Mouse (Mus musculus) left cerebral cortex, postnatal 4 days (tissue): ENCODE results near the gene Ptgir. TPM values are rescaled to one million over a fixed set of nuclear protein-coding genes. Genes with fewer than 3 reads are reported as not detected.

ENCODE experiments used
- DNase-seq: peaks from one replicate; pipeline ENCODE4 v3.0.0-alpha.2; 2022
- intact Hi-C: fragments of 180-260 bp; cut with DNase I; formaldehyde crosslinking; loops from one replicate; pipeline ENCODE4 v1.15.1; 2025
- total RNA-seq, 2 experiments: library from RNA; stranded (reverse); gene quantifications; 2 replicates each; pipeline ENCODE4 v1.2.3; 2021

Ptgir gene
- total RNA-seq, 2 experiments from 2014 or later: not detected

DNA sequence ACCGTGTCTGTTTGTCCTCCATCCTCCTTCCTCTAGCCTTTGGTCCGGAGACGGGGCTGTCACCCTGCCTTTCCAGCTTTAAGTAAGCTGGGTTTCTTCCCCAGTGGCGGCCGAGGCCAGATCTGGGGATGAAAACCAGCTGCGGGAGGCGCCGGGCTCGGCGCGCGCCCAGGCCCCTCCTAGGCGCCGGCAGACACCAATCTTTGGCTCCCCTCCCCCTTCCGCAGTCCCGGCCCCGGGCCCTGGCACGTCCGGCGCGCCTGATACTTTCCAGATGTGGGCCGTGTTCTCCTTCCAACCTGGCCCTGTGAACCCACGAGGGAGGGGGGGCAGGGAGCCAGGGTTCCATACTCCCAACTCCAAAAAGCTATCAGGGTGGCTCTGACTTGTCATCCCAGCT lies 15.3 kb upstream of the Ptgir start:
- intact Hi-C loops: loop anchor here (10.0 kb wide), 1 partner anchor 146 kb away; no protein-coding TSS in a partner anchor

DNA sequence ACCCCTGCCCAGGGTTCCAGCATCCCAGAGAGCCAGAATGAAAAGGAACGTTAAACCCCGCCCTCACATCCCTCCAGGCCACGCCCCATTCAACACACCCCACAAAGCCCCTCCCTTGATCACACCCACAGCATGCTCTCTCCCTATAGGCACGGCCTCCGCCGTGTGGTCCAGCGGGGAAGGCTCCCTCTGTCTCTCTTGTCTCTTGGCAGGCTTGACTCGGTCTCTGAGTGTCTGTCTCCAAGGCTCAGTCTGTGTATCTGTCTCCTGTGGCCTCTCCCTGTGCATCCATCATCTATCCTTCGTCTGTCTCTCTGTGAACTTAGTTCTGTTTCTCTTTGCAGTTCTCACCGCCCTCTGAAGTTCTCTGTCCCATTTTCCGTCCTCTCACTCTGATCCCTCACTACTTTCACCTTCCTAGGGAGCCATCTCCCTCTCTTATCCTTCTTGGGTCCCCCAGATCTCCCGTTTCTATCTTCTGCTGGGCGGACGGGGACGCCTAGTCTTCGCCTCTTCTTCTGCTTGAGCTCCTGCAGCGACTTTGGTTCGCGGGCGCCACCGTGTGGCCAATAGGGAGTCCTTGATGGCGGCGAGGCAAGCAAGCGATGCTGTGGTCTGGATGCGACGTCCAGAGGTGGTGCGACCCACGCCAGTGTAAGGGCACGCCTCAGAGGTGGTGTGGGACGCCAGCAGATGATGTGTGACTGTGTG lies 14.5 kb upstream of the Ptgir start, which contains the start of gene Gng8:
Gng8 (plus strand) TSS at position 146 of the 711 bp plus-strand sequence.
- intact Hi-C loops: loop anchor here (10.0 kb wide), 1 partner anchor 147 kb away; no protein-coding TSS in a partner anchor
- DNase-seq: peak; percentile 90

More for the DNA sequence above, 15.3 kb upstream of the Ptgir start:
- DNase-seq: peak; percentile 37

DNA sequence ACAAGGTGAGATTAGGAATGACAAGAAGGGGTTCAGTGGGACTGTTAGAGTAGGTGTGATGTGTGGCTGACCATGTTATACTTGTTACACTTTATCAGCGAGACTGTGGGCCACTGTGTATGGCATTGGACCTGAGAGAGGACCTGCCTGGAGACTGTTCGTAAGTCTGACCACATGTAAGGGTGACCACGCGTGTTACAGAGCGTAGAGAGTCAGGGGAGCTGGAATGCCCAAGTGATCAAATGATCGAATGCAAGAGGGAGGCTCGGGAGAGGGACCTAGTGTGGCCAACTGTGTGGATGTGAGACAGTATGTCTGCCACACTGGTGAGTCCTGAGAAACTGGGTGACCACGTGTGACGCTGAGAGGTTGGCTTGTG lies 13.9 kb upstream of the Ptgir start:
- no peak for DNase-seq
- intact Hi-C loops: loop anchor here (10.0 kb wide), 1 partner anchor 148 kb away; no protein-coding TSS in a partner anchor

DNA sequence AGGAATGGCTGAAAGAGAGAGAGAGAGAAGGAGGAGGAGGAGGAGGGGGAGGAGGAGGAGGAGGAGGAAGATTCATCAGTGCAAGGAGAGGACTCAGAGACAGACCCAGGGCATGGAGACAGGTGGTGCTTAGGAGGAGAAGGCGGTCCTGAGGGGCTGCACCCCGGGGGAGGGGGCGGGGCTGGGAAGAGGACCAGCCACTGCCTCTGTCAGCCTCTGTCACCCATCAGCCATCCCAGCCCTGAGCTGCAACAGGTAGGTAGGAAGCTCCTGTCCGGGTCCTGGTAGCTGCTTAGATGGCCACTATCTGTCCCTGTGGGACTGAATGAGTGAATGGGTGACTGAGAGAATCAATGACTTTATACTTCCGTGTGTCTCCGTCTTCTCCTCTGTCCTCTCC lies 12.7 kb upstream of the Ptgir start:
- DNase-seq: no peak
- intact Hi-C loops: loop anchor here (10.0 kb wide), 1 partner anchor 149 kb away; no protein-coding TSS in a partner anchor

DNA sequence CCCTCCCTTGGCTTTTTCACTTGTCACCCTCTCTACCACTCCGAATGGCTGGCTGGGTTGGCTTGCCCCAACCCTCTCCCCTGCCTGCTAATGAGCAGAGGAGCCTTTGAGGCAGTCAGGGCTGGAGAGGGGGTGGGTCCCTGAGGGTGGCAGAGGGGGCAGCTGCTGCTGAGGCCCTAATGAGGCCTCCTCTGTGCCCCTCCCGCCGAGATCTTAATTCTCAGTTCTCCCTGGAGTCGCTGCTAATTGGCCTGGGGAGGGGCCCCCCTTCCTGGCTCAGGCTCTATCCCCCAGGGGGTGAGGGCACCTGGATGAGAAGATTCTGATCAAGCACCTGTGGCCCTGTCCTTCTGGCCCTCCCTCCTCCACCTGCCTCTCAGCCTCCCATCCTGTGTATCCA lies 12.0 kb upstream of the Ptgir start:
- no peak for DNase-seq
- intact Hi-C loops: loop anchor here (10.0 kb wide), 1 partner anchor 149 kb away; no protein-coding TSS in a partner anchor

DNA sequence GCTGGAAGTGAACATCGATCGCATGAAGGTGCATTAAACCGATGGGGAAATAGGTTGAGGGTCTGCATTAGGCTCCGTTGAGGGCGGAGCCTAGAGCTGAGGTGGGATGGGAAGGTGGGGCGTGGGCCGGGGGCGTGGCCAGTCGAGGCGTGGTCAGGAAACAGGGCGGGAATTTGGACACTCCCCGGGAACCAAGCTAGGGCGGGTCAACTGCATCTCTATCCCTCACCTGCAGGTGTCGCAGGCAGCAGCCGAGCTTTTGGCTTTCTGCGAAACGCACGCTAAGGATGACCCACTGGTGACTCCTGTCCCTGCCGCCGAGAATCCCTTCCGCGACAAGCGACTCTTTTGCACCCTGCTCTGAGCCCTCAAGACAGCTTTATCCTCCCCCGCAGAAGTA lies 11.3 kb upstream of the Ptgir start:
- intact Hi-C loops: loop anchor here (10.0 kb wide), 1 partner anchor 150 kb away; no protein-coding TSS in a partner anchor
- peak; percentile 79 for DNase-seq

DNA sequence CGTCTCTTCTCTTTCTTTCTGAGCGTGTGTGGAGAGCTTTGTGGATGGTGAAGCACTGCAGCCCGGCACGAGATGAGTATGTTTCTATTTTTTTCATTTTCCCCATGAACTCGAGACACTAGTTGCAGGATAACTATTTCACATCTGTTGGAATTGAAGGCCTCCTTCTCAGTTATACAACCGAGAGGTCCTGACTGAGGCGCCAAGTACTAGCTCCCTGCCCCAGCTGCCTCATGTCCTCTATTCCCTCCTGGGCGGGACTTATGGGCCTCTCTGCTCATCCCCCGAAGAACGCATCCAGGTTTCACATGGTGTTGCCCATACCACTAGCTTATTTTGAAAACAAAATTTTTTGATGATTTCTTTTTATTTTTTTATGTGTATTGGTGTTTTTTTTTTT lies 10.8 kb upstream of the Ptgir start:
- DNase-seq: no peak
- intact Hi-C loops: loop anchor here (10.0 kb wide), 1 partner anchor 151 kb away; no protein-coding TSS in a partner anchor

DNA sequence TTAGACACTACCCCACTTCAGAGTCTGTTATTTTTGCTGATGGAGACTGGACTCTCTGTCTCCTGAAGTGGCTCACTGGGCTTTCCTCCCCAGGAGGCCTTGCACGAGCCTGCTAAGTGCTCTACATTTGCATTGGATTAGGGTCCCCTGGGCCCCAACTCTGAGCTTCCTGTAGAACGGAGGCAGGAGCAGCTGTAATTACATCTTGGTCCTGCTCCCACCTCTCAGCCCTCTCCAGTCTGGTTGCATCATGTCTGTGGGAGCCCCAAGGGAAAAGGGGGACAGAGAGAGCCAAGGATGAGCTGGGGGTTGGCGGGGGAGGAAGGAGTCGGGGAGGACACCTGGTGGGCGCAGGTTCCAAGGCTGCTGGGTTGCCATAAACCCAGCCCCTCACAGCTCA lies 5.8 kb upstream of the Ptgir start:
- intact Hi-C loops: no loop called here
- DNase-seq: no peak

DNA sequence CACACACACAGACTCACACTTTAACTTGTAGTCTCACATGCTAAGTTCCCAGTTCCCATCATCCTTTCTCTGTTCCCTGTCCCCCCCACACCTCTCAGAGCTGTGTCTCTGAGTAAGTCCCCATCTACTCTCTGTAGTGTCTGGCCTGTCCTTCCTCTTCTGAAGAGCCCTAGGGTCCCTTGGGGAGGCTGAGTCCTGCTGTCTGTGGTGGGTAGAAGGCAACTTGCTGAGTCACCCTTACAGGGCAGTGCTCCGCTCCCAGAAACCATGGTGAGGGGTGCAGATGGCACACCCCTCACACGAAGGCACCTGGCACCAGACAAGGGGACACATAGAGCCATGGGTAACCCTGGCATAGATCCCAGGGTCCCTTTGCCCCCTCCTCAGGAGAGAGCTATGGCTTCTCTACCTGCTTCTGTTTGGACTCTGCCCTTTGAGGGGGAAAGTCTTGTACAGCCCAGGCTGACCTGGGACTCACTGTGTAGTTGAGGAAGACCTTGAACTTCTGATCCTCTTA lies 2.8 kb upstream of the Ptgir start:
- no peak for DNase-seq
- intact Hi-C loops: no loop called here

DNA sequence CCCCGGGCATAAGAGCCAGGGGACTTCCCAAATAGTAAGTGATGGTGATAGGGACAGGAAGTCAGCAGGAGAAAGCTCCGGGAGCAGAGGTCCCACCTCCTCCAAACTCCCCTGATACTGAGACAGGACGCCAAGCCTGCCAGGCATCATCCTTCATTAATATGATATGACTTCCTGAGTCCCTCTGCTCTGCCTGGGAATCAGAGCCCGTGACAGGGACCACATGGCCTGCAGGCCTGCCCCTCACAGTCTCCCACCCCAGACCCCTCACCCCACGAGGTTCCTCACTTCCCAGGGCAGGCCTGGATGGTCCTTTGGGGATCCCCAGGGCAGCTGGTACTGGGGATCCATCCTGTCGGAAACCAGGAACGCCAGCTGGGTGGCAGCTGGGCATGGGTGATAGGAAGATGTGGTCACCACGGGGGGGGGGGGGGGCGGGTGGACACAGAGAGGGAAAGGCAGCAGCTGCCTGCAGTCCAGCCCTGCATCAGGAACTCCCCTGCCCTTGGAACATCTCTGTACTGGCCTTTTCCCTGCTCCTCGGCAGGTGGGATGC lies 2.1 kb upstream of the Ptgir start:
- intact Hi-C loops: no loop called here

DNA sequence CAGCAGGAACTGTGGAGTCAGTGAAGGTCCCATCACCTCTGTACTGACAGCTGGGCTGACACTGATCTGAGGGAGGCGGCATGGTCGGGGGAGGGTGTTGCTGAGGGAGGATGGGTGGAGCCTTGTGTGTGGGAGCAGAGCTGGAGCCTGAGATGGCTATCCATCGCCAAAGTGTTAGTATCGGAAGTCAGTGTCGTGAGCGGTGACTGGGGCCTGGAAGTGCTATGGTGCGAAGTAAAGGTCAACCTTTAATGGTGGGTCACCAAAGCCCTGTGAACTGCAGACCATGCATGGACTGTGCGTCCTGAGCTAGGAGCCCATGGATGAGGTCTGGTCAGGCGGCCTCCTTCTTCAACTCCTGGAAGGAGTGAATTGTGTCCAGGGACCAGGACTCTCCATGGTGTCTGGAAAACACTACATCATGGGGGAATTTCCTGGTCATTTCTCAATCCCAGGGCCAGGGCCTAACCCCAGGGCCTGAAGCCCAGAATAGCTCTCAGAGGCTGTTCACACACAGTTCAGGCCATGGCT lies 734 bp upstream of the Ptgir start:
- no peak for DNase-seq
- intact Hi-C loops: no loop called here

More for the DNA sequence above, 2.1 kb upstream of the Ptgir start:
- no peak for DNase-seq

DNA sequence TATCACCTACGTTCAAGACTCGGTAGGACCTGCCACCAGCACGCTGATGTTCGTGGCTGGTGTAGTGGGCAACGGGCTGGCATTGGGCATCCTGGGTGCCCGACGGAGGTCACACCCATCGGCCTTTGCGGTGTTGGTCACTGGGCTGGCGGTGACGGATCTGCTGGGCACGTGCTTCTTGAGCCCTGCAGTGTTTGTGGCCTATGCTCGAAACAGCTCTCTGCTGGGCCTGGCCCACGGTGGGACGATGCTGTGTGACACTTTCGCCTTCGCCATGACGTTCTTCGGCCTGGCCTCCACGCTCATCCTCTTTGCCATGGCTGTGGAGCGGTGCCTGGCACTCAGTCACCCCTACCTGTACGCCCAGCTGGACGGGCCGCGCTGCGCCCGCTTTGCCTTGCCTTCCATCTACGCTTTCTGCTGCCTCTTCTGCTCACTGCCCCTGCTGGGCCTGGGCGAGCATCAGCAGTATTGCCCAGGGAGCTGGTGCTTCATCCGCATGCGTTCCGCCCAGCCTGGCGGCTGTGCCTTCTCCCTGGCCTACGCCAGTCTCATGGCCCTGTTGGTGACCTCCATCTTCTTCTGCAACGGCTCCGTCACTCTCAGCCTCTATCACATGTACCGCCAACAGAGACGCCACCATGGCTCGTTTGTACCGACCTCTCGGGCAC lies 734 bp downstream of the Ptgir start:
- intact Hi-C loops: no loop called here
- no peak for DNase-seq

DNA sequence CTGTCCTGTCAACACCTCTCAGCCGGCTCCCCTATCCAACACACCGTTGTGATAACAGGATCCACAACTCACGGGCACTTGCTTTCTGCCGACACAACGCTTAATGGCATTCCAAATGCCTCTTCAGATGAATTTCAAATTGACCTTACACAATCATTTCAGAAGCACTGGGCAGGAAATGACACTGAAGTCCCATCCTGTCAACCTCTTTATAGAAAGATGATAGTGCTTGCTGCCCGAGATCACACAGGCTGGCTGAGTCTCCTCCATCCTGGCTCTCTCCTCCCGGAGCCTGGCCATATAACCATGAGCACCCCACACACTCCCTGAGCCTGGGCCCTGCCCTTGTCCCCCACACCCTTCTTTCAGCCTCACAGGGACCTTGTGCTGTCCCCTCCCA lies 1.6 kb downstream of the Ptgir start:
- no peak for DNase-seq
- intact Hi-C loops: no loop called here

DNA sequence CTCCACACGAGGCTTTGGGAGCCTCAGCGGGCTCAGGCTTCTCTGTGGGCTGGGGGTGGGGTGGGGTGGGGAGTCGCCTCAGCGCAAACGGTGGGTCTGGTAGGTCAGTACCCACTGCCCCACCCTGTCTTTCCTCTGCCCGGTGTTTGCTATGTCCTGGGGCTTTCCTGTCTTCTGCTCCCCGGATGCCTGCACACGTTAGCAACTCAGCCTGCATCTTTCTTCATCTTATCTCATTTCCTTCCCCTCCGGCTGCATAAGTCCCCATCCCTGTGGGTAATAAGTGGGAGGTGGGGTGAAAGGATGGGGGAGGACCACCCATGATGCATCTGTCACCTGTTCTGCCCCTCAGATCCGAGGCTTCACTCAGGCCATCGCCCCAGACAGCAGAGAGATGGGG lies 2.1 kb downstream of the Ptgir start:
- intact Hi-C loops: no loop called here

DNA sequence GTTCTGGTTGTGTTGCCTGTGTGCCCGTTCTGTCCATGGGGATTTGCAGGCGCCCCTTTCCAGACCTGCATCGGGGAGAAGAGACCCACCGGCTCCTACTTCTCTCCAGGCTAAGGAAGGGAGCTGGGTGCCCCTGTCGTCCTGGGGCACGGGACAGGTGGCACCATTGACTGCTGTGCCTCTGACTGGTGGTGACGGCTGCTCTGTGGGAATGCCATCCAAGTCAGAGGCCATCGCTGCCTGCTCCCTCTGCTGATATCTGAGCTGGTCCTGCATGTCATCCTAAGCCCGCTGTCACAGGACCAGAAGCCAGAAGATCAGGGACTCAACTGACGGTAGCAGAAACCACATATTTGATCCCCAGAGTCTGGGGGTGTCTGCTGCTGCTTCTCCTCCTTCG lies 2.6 kb downstream of the Ptgir start:
- no peak for DNase-seq
- intact Hi-C loops: no loop called here

More for the DNA sequence above, 2.1 kb downstream of the Ptgir start:
- DNase-seq: no peak

DNA sequence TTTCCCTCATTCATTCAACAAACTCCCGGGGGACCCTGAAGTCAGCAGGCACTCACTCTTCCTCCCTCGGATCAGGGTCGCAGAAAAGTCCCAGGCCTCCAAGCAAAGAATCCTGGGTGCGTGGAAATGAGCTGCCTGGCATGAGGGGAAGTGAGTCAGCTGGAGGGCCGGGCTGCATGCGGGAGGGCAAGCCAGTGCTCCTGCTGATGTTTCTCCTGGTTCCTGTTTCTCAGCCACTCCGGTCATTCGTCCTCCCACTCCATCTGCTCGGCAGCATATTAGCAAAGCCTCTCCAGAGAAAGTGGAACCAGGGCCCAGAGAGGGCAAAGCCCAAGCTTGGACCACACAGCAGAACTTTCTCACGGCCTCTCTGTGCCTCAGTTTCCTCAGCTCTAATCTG lies 3.6 kb downstream of the Ptgir start:
- DNase-seq: no peak
- intact Hi-C loops: no loop called here

DNA sequence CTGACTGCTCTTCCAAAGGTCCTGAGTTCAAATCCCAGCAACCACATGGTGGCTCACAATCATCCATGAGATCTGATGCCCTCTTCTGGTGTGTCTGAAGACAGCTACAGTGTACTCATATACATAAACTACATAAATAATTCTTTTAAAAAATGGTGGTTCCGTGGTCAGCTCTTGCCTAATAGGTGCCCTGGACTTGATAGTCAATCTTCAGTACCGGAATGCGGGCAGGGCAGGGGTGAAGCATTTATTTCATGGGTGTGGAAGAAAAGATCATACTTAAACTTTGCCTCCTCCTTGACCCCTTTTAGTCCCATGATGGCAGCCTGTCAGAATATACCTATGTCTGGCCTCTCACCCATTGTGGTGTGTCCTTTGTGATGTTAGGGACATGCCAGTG lies 5.6 kb downstream of the Ptgir start:
- no peak for DNase-seq
- intact Hi-C loops: no loop called here

DNA sequence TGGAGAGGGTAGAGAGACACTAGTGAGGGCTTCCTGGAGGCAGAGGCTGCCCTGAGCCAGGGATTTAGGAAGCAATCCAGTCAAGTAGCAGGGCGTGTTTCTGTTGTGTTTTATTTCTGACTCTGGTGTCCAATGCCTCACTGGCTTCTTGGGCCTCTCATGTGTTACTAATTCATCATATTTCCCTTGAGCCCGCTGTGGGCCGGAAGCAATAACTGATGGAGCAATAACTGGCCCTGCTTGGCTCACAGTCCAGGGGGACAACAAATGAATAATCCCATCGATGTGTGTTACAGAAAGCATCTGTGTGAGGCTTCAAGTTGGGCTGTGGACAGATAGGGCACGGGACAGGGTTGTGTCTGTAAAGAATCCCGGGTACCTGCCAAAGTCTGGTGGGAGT lies 6.1 kb downstream of the Ptgir start:
- intact Hi-C loops: no loop called here
- DNase-seq: no peak

DNA sequence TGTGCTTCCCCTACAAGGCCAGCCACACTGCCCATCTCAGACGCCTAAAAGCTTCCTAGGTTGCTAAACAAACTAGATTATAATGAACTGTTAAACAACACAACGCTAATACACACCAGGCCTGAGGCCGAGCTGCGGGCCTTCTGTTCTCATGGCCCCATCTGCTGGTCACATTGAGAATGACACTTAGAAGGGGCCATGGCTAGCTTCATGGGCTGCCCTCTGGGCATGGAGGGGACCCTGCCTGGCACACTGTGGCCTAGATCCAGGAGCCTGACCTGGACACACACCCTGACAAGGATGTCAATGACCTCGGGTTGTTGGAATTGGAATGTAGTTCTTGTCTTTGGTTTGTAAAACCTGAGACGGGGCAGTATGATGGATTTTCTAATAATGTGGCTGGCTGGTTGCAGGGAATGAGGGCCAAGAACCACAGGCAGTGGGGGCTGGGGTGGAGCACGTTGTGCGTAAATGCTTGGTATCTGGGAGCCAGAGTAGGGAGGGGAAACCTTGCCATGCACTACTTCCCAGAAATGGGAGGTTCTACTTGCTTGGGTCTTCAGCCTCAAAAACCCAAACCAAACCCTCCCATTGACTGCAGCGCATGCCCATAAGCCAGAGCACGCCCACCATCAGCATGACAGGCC lies 7.6 kb downstream of the Ptgir start:
- peak; percentile 74 for DNase-seq
- intact Hi-C loops: no loop called here

DNA sequence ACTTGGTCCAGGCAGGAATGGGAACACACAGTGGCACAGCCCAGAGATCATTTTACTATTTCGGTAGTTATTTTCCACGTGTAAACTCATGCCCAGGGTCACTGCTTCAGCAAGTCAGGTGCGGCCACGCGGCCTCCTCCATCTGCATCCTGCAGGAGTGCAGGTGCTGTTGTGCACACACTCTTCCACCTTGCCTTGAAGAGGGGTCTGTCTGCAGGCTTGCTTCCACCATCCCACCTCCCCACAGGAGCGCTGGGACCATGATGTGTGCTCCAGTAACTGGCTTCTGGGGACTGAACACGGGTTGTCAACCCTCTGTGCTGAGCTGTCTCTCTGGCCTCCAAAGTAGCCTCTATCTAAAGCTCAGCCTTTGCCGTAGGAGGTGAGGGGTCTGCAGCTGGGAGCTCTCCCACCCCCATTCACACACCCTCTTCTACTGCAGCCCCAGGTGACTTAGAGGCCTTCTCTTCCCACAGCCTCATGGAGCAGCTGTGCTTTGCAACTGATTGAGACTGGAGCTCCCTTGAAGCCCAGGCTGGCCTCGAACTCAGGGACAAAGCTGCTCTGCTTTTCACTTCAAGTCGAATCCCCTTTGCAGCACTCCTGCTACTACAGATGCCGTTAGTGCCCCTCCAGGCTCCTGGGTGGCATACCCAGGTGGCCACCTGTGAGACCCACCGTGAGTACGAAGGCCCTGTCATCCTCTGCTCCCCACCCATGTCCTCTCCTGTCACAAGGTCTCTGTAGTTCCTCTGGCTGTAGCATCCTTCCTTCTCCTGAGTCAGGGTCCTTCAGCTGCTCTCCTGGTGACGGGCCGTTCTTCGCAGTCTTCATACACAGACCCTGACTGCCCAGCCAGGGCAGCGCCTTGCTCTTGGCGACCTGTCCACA lies 8.4 kb downstream of the Ptgir start:
- no peak for DNase-seq
- intact Hi-C loops: no loop called here
